Mouse (Mus musculus) forebrain, embryonic 16.5 days (tissue): Measurements from ENCODE around the gene Gldc. TPM values are rescaled to one million over a fixed set of nuclear protein-coding genes. Genes with fewer than 3 reads are reported as not detected.

ENCODE experiments used
- ATAC-seq: fragments of 200-750 bp; cut with Nextera tagmentation; 2 replicates; pipeline ENCODE4 v1.8.0; 2017; ENCODE audit warnings: mild to moderate bottlenecking, moderate library complexity
- H3K27ac ChIP-seq: fragments of 300-500 bp; sonication (generic); 2 replicates; pipeline ENCODE4 v1.5.1; 2014; ENCODE audit warnings: low read length, control low read depth
- H3K27me3 ChIP-seq: fragments of 300-500 bp; sonication (generic); replicated peaks from 2 replicates; pipeline ENCODE4 v1.6.1; 2014; ENCODE audit warnings: low read length; ENCODE audit not compliant: control insufficient read depth, insufficient read depth
- H3K36me3 ChIP-seq: fragments of 300-500 bp; sonication (generic); 2 replicates; pipeline ENCODE4 v1.6.1; 2014; ENCODE audit not compliant: control insufficient read depth, insufficient read depth
- H3K4me1 ChIP-seq: fragments of 300-500 bp; sonication (generic); replicated peaks from 2 replicates; pipeline ENCODE4 v1.6.1; 2014; ENCODE audit warnings: low read length; ENCODE audit not compliant: control insufficient read depth, insufficient read depth
- H3K4me2 ChIP-seq: fragments of 300-500 bp; sonication (generic); 2 replicates; pipeline ENCODE4 v1.6.1; 2014; ENCODE audit warnings: mild to moderate bottlenecking, low read length, control low read depth
- H3K4me3 ChIP-seq: fragments of 300-500 bp; sonication (generic); replicated peaks from 2 replicates; pipeline ENCODE4 v1.5.1; 2014; ENCODE audit warnings: mild to moderate bottlenecking, low read length, control low read depth
- H3K9ac ChIP-seq: fragments of 300-500 bp; sonication (generic); replicated peaks from 2 replicates; pipeline ENCODE4 v1.6.1; 2014; ENCODE audit warnings: low read depth, low read length, control low read depth
- H3K9me3 ChIP-seq: fragments of 300-500 bp; sonication (generic); 2 replicates; pipeline ENCODE4 v1.6.1; 2016; ENCODE audit warnings: low read length; ENCODE audit not compliant: control insufficient read depth
- WGBS: fragments of 180-500 bp; shearing (Covaris S2); extraction: QIAGEN DNeasy Blood & Tissue Kit; methylation state at CpG from one replicate; pipeline ENCODE4 v1.1.7; 2014; 5-methylcytosine and 5-hydroxymethylcytosine counted together
- polyA plus RNA-seq: library from polyadenylated mRNA; unstranded; fragments of >200 nt; fragmentation: Nextera tagmentation; extraction: Ambion mirVana; gene quantifications from 2 replicates; pipeline ENCODE4 v1.2.1, GENCODE M21; 2015

The Gldc gene
- polyA plus RNA-seq, 1 experiment from 2014 or later, result 10.9 TPM

DNA sequence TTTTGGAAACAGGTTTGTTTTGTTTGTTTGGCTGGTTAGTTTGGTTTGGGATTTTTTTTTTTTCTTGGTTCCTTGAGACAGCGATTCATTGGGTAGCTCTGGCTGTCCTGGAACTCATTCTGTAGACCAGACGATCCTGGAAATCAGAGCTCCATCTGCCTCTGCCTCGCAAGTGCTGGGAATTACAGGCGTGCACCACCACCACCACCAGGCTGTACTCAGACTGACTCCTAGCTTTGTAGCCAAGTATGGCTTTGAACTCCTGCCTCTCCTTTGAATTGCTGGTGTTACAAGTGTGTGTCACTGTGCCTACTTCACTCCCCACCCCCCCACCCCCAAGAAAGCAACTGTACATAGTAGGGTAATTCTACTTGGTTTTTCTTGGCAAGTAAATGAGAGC, 58.0 kb downstream of the Gldc start:
- Histone ChIP-seq H3K4me1 (peaks cover 24% of the 10 kb centered on the region), H3K27ac (peak overlapping the region; percentile 86), H3K36me3 (no peaks in the 10 kb centered on the region), H3K27me3 (no peaks in the 10 kb centered on the region), H3K4me3 (no peak overlapping the region), H3K9me3 (no peaks in the 10 kb centered on the region), H3K4me2 (no peak overlapping the region; the same call in 1 of the 2 replicates), H3K9ac (no peak overlapping the region)
- ATAC-seq, result peak; percentile 19
- WGBS, result 42% methylated on average over 4 of the region's 4 CpGs

DNA sequence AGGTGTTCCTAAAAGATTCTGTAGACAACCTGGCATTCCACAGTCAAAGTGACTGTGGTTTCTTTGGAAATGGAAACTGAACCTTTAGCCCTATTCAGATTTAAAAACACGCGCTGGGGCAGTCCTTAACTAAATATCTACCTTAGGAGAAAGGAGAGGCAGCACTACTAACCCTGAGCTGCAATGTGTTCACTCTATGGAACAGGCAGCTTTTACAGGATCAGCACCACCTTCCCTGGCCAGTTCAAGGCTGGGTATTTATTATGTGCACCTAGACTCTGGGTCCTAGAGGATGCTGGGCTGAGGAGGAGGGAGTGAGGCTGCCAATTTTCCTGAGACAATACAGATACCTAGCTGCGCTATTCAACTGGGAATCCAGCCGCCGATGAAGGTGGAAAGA, 59.6 kb downstream of the Gldc start:
- Histone ChIP-seq H3K4me2 (no peak overlapping the region), H3K27me3 (no peaks in the 10 kb centered on the region), H3K36me3 (no peaks in the 10 kb centered on the region), H3K4me3 (no peak overlapping the region), H3K9ac (no peak overlapping the region), H3K27ac (no peak overlapping the region), H3K4me1 (peaks cover 24% of the 10 kb centered on the region), H3K9me3 (no peaks in the 10 kb centered on the region)
- no peak for ATAC-seq
- 69% methylated on average over 5 of the region's 5 CpGs for WGBS

DNA sequence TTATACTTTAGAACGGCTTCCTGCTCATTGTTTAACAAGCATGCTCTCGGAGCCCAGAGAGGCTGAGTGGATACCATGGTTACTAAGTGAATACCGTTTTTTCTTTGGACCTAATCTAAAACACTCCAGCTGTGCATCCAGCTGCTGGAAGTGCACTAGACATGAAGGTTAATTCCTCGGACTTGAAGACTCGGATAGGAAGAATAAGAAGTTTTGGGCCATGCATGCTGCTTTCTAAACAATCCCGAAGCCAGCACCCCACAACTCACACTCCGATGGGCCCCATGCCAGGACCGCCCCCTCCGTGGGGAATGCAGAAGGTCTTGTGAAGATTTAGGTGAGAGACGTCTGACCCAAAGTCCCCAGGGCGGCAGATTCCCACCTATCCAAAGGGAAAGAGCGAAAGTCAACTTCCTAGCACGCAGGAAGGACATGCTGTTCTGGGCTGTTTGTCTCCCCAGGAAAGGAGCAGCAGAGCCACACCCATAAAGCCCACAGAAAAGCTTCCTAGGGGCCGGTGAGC, 60.2 kb downstream of the Gldc start:
- H3K4me2 ChIP-seq, result no peak overlapping the region
- 43% methylated on average over 14 of the region's 14 CpGs for WGBS
- no peaks in the 10 kb centered on the region for H3K36me3 ChIP-seq
- no peak overlapping the region for H3K9ac ChIP-seq
- no peaks in the 10 kb centered on the region for H3K27me3 ChIP-seq
- no peak overlapping the region for H3K4me3 ChIP-seq
- H3K9me3 ChIP-seq, result no peaks in the 10 kb centered on the region
- ATAC-seq, result no peak
- peaks cover 24% of the 10 kb centered on the region for H3K4me1 ChIP-seq
- no peak overlapping the region for H3K27ac ChIP-seq

DNA sequence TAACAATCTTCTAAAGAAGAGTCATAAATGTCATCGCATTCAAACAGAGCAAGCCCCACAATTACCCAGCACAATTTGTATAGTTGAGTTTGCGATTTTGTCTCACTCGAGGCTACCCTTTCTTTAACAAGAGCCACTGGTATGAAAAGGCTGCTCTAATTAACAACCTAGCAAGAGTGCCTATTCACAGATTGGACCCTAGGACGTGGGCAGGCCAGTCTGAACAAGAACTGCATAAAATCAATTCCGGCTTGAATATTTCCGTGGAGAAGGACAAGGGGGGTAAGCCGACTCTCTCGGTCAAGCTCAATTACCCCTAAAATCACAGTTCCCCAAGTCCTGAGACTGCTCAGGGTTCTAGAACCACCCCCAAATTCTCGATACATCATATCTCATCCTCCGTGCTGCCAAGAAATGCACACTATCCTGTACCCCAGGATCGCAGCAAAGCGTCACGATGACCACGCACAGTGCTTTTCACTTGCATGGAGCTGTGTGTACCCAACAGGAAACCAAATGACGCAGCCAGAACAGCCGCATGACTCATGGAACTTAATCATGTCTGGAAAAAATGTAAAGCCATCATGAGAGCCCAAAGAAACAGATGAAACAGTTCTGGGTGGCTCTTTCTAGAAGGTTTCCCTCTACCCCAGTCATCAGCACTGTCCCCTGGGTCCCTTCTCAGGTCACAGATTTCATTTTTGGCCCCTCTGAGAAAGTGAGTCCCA, 62.1 kb downstream of the Gldc start:
- Histone ChIP-seq H3K4me1 (peaks cover 25% of the 10 kb centered on the region), H3K4me2 (no peak overlapping the region), H3K9me3 (no peaks in the 10 kb centered on the region), H3K27me3 (no peaks in the 10 kb centered on the region), H3K36me3 (no peaks in the 10 kb centered on the region), H3K27ac (no peak overlapping the region), H3K4me3 (no peak overlapping the region), H3K9ac (no peak overlapping the region)
- ATAC-seq, result no peak
- WGBS, result 43% methylated on average over 16 of the region's 16 CpGs

GRCm38 (mm10) chr19:30111421-30111820, 63.8 kb downstream of the Gldc start:
- H3K4me2 ChIP-seq, result no peak overlapping the region
- H3K4me3 ChIP-seq, result no peak overlapping the region
- ATAC-seq, result no peak
- no peaks in the 10 kb centered on the region for H3K36me3 ChIP-seq
- H3K27me3 ChIP-seq, result no peaks in the 10 kb centered on the region
- peaks cover 17% of the 10 kb centered on the region for H3K4me1 ChIP-seq
- over 99% methylated on average over 3 of the region's 3 CpGs for WGBS
- H3K9me3 ChIP-seq, result no peaks in the 10 kb centered on the region
- no peak overlapping the region for H3K9ac ChIP-seq
- H3K27ac ChIP-seq, result no peak overlapping the region

DNA sequence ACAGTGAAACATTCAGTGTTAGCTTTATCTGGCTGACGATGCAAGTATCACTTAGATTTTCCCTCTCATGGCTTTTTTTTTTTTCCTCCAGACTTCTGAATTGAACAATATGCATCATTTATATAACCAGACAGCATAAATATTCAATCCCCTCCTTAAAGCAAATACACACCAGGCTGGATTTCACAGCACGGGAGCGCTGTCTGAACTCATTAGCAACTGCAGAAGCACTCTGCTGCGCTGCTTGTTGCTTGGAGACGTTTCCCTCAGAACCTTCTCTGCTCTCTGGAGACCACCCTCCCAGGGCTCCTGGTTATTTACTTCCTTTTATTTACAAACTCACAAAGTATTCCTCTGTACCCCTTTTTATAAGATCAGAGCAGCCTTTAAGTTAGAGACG, 66.1 kb downstream of the Gldc start:
- Histone ChIP-seq H3K9me3 (no peaks in the 10 kb centered on the region), H3K27ac (peak overlapping the region; percentile 56), H3K4me1 (peaks cover 17% of the 10 kb centered on the region), H3K9ac (no peak overlapping the region), H3K27me3 (no peaks in the 10 kb centered on the region), H3K36me3 (no peaks in the 10 kb centered on the region), H3K4me3 (no peak overlapping the region), H3K4me2 (no peak overlapping the region)
- ATAC-seq, result peak; percentile 69
- 31% methylated on average over 6 of the region's 6 CpGs for WGBS

GRCm38 (mm10) chr19:30108616-30109015, 66.6 kb downstream of the Gldc start:
- peak; percentile 43 for ATAC-seq
- Histone ChIP-seq H3K4me1 (peaks cover 17% of the 10 kb centered on the region), H3K36me3 (no peaks in the 10 kb centered on the region), H3K27me3 (no peaks in the 10 kb centered on the region), H3K9me3 (no peaks in the 10 kb centered on the region), H3K9ac (no peak overlapping the region), H3K4me2 (no peak overlapping the region), H3K27ac (peak overlapping the region; percentile 66), H3K4me3 (no peak overlapping the region)

- Histone ChIP-seq H3K4me2 (no peak overlapping the region), H3K36me3 (no peaks in the 10 kb centered on the region), H3K9ac (no peak overlapping the region), H3K4me3 (no peak overlapping the region), H3K27me3 (no peaks in the 10 kb centered on the region), H3K4me1 (peaks cover 17% of the 10 kb centered on the region), H3K27ac (peak overlapping the region; percentile 35; the same call in 1 of the 2 replicates), H3K9me3 (no peaks in the 10 kb centered on the region)
- 0 out of 2 replicates have a peak, but pooled peaks have one; percentile 9 for ATAC-seq
- WGBS, result 45% methylated on average over 10 of the region's 10 CpGs
Measured at GRCm38 (mm10) chr19:30107221-30107845, 67.9 kb downstream of the Gldc start.

GRCm38 (mm10) chr19:30105045-30105842, 70.0 kb downstream of the Gldc start:
- Histone ChIP-seq H3K9me3 (no peaks in the 10 kb centered on the region), H3K9ac (no peak overlapping the region), H3K27ac (no peak overlapping the region), H3K4me1 (peaks cover 17% of the 10 kb centered on the region), H3K36me3 (0 out of 2 replicates have a peak, but pooled peaks cover under 1% of the 10 kb centered on the region), H3K4me3 (no peak overlapping the region), H3K4me2 (no peak overlapping the region), H3K27me3 (no peaks in the 10 kb centered on the region)
- ATAC-seq, result no peak
- WGBS, result 91% methylated on average over 6 of the region's 6 CpGs
